Mouse (Mus musculus) liver, embryonic 14.5 days (tissue): ENCODE measurements around the gene Trp53.
"Not testable (repeated sequence)": the region's sequence is repeated elsewhere in the genome, so short reads cannot be mapped to it uniquely, and the experiment has no call there.

Experiments used
- CTCF ChIP-seq: IDR thresholded peaks from 2 replicates; pipeline ENCODE4 v1.5.1; 2016; ENCODE audit warnings: antibody characterized with exemption, low read depth, control low read depth
- EP300 ChIP-seq: IDR thresholded peaks from 2 replicates; pipeline ENCODE4 v1.6.1; 2016; ENCODE audit warnings: antibody characterized with exemption, low read depth

GRCm38 (mm10) chr11:69541741-69542140 is 38.4 kb upstream of the Trp53 start:
- not testable (repeated sequence) for TF ChIP-seq CTCF, EP300
